Mouse (Mus musculus): ENCODE measurements around the gene Cacna1a.

DNA sequence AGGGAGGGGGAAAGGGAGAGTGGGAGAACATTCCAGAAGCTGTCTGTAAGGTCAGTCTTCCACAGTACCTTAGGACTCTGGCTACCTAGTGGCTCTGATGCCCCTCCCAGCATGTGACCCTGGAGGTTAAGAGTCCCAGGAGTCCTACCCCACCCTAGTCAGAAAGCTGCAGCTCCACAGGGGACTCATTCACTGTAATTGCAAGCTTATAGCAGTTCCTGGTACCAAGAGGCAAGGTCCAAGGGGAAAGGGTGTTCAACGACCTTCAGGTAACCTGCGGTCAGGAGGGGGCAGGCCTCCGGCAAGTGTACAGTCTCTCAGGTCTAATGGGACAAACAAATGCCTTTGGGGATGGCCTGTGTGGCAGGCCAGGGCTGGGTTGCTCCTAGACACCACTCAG lies 262.0 kb downstream of the Cacna1a start:
- TF ChIP-seq CTCF (IDR thresholded peaks at IDR 0.05; ENCODE audit: extremely low read depth, insufficient read depth, low read length) (no peak), POLR2A (IDR thresholded peaks at IDR 0.05; ENCODE audit: extremely low read depth, insufficient read depth, low read length) (no peak)

Data from cortical plate, adult 2 months (tissue).